Mouse (Mus musculus): ENCODE measurements around the gene Abhd16b. TPM values are rescaled to one million over a fixed set of nuclear protein-coding genes. Genes with fewer than 3 reads are reported as not detected.

Abhd16b gene
- total RNA-seq, 2 experiments from 2014 or later = not detected

DNA sequence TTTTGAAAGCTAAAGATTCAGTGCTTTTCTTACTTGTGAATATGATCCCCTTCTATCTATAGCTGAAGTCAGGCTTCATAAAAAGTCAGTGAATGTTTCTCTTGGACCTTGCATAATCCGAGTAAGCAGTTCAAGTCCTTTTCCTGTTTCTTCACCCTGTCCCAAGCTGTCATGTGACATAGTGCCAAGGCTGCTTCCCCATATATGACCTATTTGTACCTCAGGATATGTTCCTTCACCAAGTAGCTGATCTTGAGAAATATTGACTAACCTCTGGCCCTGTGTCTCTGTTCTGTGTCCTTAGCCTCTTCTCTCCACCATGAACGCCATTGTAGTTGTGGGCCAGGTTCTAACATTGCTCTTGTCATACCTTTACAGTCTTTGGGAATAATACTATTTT lies 43.4 kb downstream of the Abhd16b start:
- ATAC-seq (ENCODE audit: poor library complexity, severe bottlenecking) = peak; percentile 94

DNA sequence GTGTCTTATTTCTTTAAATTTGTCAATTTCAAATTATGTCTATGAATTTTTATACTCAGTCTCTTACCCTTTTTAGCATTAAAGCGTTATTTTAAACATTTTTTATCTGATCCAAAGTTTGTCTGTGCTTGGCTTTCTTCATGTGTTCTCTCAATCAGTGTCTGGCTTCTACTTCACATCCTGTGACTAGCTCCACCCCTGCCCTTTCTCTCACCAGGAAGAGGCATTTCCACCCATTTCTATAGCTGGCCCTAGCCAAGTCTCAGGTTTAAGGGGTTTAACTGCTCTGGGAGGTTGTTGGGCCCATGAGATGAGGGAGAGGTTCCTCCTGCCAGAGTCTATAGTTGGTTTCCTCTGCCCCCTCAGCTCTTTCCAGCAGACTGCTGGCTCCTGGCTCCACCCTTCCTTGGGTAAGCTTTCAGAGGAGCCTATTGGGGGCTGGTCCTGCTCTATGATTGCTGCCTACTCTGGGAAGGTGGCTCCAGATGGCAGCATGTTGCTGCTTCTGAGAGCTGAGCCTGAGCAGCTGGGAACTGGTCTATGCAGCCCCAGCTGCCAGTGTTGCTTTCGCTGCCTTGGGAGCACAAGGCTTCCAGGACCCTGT lies 44.5 kb downstream of the Abhd16b start:
- peak; percentile 63 for ATAC-seq (ENCODE audit: poor library complexity, severe bottlenecking)

DNA sequence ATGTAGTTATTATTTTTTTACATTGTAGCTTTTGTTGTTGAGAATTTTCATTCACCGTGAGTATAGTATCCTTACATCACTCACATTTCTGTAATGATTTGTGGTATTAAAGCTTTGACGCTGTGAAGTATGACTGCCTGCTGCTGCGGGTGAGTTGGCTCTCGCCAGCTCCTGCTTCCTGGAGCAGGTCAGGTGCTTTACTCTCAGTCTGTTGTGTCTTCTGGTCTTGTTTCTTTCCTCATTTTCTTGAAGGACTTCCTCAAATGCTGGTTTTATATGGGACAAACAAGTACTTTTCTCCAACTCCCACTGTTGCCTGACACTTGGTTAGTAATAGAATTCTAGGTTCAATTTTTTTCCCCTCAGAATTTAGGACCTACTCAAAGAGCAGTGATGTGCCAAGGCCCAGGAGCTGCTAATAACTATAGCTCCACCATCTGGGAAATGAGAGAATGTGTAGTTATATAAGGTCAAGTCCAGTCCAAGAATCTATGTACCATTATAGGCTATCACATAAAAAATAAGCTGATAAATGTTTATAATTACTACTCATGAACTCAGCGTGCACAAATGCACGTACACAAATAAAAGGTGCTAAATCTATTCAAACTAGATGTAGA lies 48.9 kb downstream of the Abhd16b start:
- ATAC-seq (ENCODE audit: poor library complexity, severe bottlenecking) = peak; percentile 38; the same call in 1 of the 2 replicates

Other genes with a start within 250 kb of the Abhd16b start
- gene Gmeb2, start 205.2 kb upstream of the Abhd16b start, total RNA-seq (2015) = 12.5 and 16.6 TPM in 2 replicates
- gene Gmeb2, start 205.2 kb upstream of the Abhd16b start, total RNA-seq (2017) = 13.4 and 23.9 TPM in 2 replicates
- not detected in 2 replicates for gene Stmn3, start 178.7 kb upstream of the Abhd16b start, total RNA-seq (2015)
- gene Stmn3, start 178.7 kb upstream of the Abhd16b start, total RNA-seq (2017) = not detected in 2 replicates
- 26.8 and 34.1 TPM in 2 replicates for gene Rtel1, start 173.5 kb upstream of the Abhd16b start, total RNA-seq (2015)
- gene Rtel1, start 173.5 kb upstream of the Abhd16b start, total RNA-seq (2017) = 21.6 and 25.8 TPM in 2 replicates
- 4.9 and 7.9 TPM in 2 replicates for gene Zgpat, start 128.3 kb upstream of the Abhd16b start, total RNA-seq (2015)
- gene Zgpat, start 128.3 kb upstream of the Abhd16b start, total RNA-seq (2017) = 28.0 and 29.5 TPM in 2 replicates
- gene Arfrp1, start 127.8 kb upstream of the Abhd16b start, total RNA-seq (2015) = 22.8 and 29.9 TPM in 2 replicates
- gene Arfrp1, start 127.8 kb upstream of the Abhd16b start, total RNA-seq (2017) = 37.2 and 43.3 TPM in 2 replicates
- 21.5 and 25.4 TPM in 2 replicates for gene Lime1, start 113.1 kb upstream of the Abhd16b start, total RNA-seq (2015)
- 20.4 and 28.9 TPM in 2 replicates for gene Lime1, start 113.1 kb upstream of the Abhd16b start, total RNA-seq (2017)
- gene Zbtb46, start 33.8 kb upstream of the Abhd16b start, total RNA-seq (2015) = 1.4 and 2.5 TPM in 2 replicates
- 2.3 and 3.9 TPM in 2 replicates for gene Zbtb46, start 33.8 kb upstream of the Abhd16b start, total RNA-seq (2017)
- 37.8 and 55.2 TPM in 2 replicates for gene Tpd52l2, start 3.9 kb downstream of the Abhd16b start, total RNA-seq (2015)
- 61.6 and 102 TPM in 2 replicates for gene Tpd52l2, start 3.9 kb downstream of the Abhd16b start, total RNA-seq (2017)
- 32.2 and 35.1 TPM in 2 replicates for gene Dnajc5, start 27.3 kb downstream of the Abhd16b start, total RNA-seq (2015)
- 39.7 and 44.9 TPM in 2 replicates for gene Dnajc5, start 27.3 kb downstream of the Abhd16b start, total RNA-seq (2017)
- gene Uckl1, start 91.7 kb downstream of the Abhd16b start, total RNA-seq (2015) = 86.0 and 103 TPM in 2 replicates
- gene Uckl1, start 91.7 kb downstream of the Abhd16b start, total RNA-seq (2017) = 65.2 and 79.3 TPM in 2 replicates
- 13.3 and 15.1 TPM in 2 replicates for gene Prpf6, start 98.7 kb downstream of the Abhd16b start, total RNA-seq (2015)
- 68.0 and 68.1 TPM in 2 replicates for gene Prpf6, start 98.7 kb downstream of the Abhd16b start, total RNA-seq (2017)
- gene Zfp512b, start 99.6 kb downstream of the Abhd16b start, total RNA-seq (2015) = 3.6 and 4.7 TPM in 2 replicates
- gene Zfp512b, start 99.6 kb downstream of the Abhd16b start, total RNA-seq (2017) = 8.1 and 9.9 TPM in 2 replicates
- gene Samd10, start 106.0 kb downstream of the Abhd16b start, total RNA-seq (2015) = 7.4 and 9.7 TPM in 2 replicates
- gene Samd10, start 106.0 kb downstream of the Abhd16b start, total RNA-seq (2017) = 2.3 and 2.8 TPM in 2 replicates
- not detected in 2 replicates for gene Gm29797, start 163.8 kb downstream of the Abhd16b start, total RNA-seq (2015)
- gene Gm29797, start 163.8 kb downstream of the Abhd16b start, total RNA-seq (2017) = not detected in 2 replicates
- 0.14 and 0.20 TPM in 2 replicates for gene Sox18, start 178.4 kb downstream of the Abhd16b start, total RNA-seq (2015)
- not detected in 2 replicates for gene Sox18, start 178.4 kb downstream of the Abhd16b start, total RNA-seq (2017)
- gene Tcea2, start 187.1 kb downstream of the Abhd16b start, total RNA-seq (2015) = 9.4 and 9.6 TPM in 2 replicates
- gene Tcea2, start 187.1 kb downstream of the Abhd16b start, total RNA-seq (2017) = 6.3 and 8.2 TPM in 2 replicates
- gene Rgs19, start 200.8 kb downstream of the Abhd16b start, total RNA-seq (2015) = 502 and 576 TPM in 2 replicates
- 162 and 178 TPM in 2 replicates for gene Rgs19, start 200.8 kb downstream of the Abhd16b start, total RNA-seq (2017)
- not detected in 2 replicates for gene Lkaaear1, start 205.2 kb downstream of the Abhd16b start, total RNA-seq (2015)
- not detected in 2 replicates for gene Lkaaear1, start 205.2 kb downstream of the Abhd16b start, total RNA-seq (2017)
- not detected in 2 replicates for gene Oprl1, start 221.8 kb downstream of the Abhd16b start, total RNA-seq (2015)
- gene Oprl1, start 221.8 kb downstream of the Abhd16b start, total RNA-seq (2017) = not detected in 2 replicates

Data from megakaryocyte, adult 5-6 weeks (primary cell).